Mouse (Mus musculus) frontal cortex, adult (tissue): Measurements from ENCODE around the gene Nasp.

Experiments used
- ATAC-seq: cut with Nextera tagmentation; 2 replicates; pipeline ENCODE4 v1.9.2; 2017; ENCODE audit warnings: mild to moderate bottlenecking, moderate library complexity, mixed read lengths; ENCODE audit not compliant: low TSS enrichment

Nasp gene

DNA sequence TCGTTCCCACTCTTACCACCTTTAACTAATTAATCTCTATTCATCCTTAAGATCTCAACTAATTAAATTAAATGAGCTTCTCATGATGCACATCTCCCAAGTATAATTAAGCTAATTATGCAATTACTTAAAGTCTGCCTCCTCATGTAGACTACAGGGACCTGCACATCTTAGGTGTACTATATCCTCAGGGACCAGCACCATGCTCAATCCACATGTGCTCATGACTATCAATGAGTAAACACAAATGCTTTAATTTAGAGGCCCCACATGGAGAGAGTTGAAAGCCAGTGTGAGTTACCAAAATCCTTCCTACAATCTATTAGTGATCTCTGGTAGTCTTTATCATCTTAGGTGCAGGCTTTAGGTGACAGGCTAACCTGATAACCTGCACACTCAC lies 7.5 kb upstream of the Nasp start:
- no peak for ATAC-seq

DNA sequence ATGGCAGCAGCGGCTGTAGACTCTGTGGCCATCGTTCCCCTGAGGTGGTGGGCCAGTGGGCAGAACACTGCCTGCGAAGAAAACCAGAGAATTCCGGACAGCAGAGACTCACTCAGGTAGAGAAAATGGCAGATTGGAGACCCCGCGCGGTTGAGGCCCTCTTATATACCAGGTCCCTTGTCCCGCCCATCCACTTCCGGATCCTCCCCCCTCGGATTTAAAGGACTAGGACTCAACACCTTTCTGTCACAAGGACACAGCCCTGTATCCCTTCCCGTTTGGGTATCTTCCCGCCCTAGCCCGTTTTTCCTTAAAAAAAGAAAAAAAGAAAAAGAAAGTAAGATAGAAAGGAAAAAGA lies 403 bp downstream of the Nasp start:
- peak; percentile 90 for ATAC-seq

DNA sequence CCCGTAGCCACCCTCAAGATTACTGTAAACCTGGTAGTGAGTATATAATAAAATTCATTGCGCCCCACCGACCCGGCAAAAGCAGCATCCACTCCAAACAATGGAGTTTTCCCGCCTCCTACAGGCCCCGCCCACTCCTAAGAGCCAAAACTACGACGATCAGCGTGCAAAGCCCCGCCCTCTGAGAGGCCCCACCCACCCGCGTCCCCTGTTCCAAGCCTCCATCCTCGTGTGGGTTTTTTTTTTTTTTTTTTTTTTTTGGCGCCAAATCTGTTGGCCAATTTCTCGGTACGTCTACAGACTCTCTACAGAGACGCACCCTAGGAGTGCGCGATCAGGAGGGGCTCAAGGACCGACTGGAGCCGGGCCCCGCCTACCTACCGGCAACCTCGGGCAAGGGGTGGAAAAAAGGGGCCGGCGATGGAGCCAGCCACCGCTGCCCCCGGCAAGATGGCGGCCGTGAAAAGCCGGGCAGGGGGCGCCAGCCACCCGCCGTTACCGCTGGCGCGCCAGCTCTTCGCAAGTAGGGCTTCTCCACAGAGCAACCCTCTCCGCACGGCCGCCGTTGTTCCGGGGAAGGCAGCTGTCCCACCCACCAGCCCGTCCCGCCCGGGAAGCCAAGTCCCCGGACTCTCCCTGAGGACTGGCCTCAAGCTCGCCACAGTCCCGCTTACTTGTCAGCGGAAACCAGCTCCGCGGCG lies 933 bp downstream of the Nasp start:
- ATAC-seq: peak; percentile 60

DNA sequence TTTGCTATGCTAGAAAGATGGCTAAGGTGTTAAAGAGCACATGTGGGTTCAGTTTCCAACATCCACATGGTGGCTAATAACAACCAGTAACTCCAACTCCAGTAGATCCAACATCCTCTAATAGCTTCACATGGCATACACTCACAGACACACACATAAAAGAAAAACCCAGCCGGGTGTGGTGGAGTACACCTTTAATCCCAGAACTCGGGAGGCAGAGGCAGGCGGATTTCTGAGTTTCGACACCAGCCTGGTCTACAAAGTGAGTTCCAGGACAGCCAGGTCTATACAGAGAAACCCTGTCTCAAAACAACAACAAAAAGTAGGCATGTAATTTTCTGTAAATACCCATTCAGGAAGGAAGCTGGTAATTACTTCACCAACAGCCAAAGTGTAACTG lies 2.9 kb downstream of the Nasp start:
- ATAC-seq: no peak

DNA sequence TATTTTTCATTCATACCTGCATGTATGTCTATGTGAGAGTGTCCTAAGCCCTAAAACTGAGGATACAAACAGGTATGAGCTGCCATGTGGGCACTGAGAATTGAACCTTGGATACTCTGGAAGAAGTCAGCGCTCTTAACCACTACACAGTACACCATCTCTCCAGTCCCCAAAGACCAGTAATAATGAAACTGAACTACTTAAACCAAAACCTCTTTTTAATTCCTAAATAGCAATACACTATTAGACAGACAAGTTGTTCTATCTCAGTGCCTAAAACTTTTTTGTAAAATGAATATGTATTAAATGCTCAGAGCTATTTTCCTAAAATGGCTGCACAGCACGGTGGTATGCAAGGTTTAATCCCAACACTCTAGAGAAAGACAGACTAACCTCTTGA lies 12.5 kb downstream of the Nasp start:
- ATAC-seq: no peak

DNA sequence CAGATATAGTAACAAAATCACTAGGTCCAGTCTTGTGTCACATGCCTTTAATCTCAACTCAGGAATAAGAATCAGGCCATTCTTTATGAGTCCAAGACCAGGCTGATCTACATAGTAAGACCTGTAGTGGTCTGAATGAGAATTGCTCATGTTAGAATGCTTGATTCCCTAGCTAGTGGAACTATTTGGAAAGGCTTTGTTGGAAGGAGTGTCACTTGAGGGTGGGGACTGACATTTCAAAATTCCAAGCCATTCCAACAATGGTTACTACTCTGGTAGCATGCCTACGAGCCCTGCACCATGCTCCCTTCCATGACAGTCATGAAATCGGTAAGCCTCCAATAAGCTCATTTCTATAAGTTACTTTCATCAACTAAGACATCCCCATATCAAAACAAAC lies 15.1 kb downstream of the Nasp start:
- no peak for ATAC-seq

DNA sequence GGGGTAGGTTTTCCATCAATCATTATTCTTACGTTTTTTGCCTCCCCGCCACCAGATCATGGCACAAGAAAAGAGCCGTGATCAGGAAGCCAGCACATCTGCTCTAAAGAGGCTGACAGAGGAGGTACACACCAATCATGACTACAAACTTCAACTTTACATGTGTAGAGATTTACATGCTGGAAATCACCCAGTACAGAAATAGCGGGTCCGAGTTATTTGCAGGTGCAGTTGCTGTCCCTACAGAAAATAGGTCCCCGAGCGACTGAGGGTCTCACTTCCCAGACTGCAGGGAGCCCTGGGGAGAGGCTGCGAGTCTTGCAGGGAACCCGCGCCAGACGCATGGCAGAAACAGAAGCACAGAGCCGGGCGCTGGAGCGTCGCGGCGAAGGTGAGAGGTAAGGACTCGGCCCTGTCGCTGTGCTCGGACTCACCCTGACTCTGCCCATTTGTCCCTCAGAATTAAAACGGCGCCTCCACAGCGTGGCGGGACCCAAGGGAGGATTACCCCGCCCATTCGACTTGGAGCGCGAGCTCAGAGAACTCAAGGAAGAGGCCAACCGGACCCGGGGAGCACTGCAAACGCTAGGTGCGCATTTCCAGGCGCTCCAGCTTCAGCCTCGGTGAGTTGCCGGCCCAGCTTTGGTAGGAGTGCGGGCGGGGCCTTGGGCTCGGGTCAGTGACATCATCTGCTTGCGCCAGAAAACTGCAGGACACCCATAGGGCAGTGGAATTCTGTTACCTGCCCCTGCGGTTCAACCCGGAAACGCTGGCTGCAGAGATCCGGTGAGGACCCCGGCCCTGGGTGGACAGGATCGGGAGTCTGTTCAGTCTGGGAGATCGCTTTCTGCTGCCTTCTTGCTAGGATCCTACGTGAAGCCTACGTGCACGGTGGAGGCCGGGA lies 30.5 kb downstream of the Nasp start:
- peak; percentile 89 for ATAC-seq

DNA sequence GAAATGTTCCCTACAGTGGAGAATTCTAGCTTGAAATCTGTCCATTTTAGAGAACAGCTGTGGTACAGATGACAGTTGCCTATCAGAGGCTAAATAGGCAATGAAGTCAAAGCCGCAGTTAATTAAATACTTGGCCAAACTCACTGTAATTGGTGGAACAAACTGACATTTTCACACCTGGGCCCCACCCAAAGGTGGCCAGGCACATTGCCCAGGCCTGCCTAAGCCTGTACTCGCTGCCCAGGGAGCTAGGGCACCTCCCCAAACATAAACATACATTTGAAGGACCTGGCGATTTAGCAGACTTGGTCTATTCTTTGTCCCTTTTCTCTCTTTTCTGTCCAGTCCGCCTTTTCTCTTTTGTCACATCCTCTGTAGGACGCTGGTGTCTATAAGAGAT lies 31.4 kb downstream of the Nasp start, which contains the start of gene Ccdc17:
TSS of gene Ccdc17 (plus strand) at position 276 of the 400 bp plus-strand sequence.
- no peak for ATAC-seq

DNA sequence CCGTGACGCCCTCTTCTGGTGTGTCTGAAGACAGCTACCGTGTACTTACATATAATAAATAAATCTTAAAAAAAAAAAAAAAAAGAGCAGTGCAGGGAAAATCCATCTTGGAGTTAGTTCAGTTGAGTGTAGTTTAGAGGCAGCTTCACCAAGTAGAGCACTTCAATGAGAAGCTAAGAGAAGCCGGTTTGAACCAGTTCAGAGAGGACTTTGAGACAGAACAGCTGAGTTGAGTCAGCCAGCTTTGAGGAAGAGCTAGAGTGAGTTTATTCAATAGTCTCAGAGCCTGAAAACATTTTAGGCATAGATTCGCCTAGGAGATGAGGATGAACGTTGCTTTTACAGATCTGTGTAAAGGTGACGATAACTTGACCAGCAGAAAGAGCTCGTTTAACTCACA lies 31.9 kb downstream of the Nasp start:
- no peak for ATAC-seq

DNA sequence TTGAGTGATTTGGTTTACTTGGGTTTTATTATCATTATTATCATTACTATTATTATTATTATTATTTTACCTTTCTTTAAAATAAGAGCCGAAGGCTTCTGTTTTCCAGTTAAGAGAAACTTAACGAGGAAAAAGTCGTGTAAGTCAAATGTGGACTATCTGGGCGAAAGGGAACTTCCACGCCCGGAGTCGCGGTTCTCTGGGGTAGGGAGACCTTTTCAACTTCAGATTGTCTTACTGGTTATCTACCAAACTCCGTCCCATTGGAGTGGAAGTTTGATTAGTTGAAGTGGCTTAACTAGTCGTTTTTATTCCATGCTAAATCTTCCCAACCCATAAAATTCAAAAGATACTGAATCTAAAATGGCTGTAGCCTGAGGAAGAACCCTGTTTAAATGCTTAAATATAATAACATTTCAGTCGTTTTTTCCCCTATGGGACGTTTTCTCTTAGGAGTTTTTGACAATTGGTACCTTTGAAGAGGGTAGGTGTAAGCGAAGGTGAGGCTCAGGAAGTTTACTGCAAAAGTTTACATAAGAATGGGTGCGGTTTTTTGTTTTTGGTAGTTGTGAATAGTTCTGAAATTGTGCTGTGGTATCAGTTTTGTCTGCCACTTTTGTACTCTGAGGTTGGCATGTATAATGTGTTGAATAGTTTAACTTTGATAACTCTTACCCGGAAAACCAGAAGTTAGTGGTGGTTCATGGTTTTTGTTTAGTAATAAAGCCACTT lies 69.4 kb downstream of the Nasp start:
- no peak for ATAC-seq

DNA sequence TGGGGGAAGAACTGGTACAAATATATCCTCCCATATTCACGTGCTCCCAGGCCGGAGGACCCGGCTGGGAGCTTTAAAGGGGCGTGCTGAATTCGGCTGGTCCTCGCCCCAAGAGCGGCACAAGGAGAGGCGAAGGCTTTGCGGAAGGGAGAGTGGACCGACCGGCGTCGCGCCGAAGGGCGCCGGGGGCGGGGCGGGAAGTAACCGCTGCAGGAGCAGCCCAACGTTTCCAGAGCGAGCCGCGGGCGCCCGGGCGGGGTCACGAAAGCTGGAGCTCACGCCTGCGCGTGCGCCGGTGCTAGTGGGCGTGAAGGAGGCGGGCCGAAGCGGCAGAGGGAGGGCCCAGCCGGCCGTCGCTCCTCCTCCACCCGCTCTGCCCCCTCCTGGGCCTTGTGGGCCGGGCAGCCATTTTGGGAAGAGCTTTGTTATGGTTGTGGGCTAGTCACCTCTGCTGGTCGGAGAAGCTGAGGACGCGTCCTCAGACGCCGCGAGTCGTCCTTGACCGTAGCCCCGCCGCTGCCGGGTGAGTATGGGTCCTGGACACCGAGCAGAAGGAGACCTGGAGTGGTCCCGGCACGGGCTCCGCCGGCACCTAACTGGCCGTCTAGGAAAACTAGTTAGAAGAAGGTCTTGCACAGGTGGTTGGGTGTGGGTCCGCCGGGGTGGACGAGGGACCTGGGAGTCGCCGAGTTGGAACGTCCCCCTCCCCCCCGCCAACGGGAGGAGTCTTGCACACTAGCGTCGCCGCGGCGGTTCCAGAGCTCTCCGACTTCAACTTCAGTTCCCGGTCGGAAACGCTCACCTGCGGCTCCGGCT lies 70.2 kb downstream of the Nasp start, which contains the start of gene Gpbp1l1:
TSS of gene Gpbp1l1 (plus strand) at position 353 of the 816 bp plus-strand sequence.
- peak; percentile 85 for ATAC-seq

DNA sequence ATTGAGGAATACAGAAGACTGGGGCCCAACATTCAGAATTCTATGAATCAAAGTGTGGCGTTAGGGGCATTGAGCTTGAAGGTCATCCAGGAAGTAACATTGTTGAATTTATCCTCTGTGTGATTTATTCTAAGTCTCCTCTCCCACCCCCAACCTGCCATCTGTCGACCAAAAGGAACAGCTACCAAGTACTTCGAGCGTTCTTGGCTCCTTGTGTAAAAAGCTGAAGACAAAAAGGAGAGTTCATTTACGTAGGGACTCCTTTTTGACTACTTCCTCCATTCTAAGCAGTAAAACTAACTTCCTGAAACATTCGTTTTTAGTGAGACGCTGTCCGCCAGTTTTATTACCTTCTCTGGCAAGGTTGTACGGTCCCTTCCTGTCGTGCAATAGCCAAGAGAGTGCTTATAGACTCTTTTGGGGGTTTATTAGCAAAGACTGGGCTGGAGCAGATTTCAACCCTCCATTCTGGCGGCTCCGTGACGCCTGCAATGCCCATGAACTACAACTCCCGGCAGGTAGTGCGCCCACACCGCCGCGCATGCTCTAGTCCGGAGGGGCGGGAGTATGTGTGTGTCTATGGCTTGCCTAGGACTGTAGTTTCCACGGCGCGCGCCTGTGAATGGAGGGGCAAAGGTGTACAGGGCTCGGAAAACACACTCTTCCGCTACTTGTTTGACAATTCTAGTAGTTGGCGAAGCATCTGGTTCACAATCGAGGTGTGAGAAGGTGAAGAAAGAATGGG lies 71.0 kb downstream of the Nasp start:
- ATAC-seq: peak; percentile 91

DNA sequence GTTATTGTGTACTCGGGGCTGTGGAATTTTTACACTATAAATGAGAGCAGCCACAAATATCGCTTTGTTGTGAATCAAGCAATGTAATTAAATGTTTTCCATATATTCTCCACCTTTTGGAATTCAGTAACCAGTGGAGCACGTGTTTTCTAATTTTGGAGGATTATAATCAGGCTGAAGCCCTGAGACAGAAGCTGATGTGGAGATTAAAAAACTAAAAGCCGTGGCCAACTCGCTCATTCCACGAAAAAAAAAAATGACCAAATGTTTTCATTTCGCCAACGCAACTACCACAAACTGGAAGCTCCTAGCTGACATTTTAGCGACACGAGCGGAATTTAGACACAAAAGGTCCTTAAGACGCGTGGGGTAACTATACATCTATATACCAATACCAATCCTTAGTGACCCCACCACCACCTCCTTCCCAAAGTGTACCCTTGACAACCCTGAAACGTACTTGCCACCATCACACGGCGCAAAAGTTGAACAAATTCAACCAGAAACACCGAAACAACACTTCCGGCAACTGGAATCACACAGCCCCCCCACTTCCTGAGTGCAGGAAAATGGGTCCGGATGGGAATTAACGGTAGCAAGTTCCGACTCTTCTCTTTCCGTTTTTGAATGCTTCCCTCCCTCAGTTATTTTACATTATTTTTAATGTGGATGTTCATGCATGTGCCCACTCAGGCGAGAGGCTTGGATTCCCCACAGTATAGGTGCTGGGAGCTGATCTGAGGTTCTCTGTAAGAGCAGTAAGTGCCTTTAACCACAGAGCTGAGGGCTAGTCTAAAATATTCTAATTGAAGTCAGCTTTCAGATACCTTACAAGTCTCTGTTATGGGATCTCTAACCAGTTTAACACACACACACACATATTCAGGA lies 72.1 kb downstream of the Nasp start, which contains the start of gene Tmem69:
TSS of gene Tmem69 (minus strand) at position 524 of the 888 bp plus-strand sequence.
- ATAC-seq: peak; percentile 21; the same call in 1 of the 2 replicates

DNA sequence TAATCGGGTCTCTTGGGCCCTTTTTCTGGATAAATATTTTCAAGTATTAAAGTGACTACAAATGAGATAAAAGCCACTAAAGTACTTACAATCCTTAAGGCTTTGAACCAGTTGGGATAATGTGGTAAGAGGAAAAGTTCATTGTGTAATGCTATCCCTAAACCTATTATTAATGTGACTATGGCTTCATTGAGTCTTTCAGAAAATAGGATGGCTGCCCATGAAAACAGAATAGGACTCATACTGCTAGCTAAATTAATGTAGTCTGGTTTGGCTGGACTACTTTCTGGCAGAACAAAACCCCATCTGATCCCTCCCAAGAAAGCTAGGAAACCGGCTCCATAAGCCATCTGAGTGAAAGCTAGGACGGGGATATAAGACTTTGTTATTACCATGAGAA lies 74.7 kb downstream of the Nasp start:
- no peak for ATAC-seq
